Mouse (Mus musculus): ENCODE results near the gene Tcp10c. TPM values are rescaled to one million over a fixed set of nuclear protein-coding genes. Genes with fewer than 3 reads are reported as not detected.

The Tcp10c gene
- polyA plus RNA-seq, 1 experiment: not detected

Other genes with a start within 250 kb of the Tcp10c start
- gene Unc93a, start 222.8 kb upstream of the Tcp10c start, polyA plus RNA-seq (2012; rRNA removed): 2.0 and 6.7 TPM in 2 replicates
- not detected in 2 replicates for gene Smok2a, start 133.4 kb upstream of the Tcp10c start, polyA plus RNA-seq (2012; rRNA removed)
- not detected in 2 replicates for gene Smok2b, start 124.3 kb upstream of the Tcp10c start, polyA plus RNA-seq (2012; rRNA removed)

Measured in large intestine, adult 2 months (tissue).